Mouse (Mus musculus) spleen, postnatal 4 days (tissue): Measurements from ENCODE around the gene Zfp639.

ENCODE experiments used
- DNase-seq, 2 experiments: peaks; one replicate each; pipeline ENCODE4 v3.0.0; 2022; ENCODE audit warnings: low spot score in 2 of 2

Zfp639 gene

DNA sequence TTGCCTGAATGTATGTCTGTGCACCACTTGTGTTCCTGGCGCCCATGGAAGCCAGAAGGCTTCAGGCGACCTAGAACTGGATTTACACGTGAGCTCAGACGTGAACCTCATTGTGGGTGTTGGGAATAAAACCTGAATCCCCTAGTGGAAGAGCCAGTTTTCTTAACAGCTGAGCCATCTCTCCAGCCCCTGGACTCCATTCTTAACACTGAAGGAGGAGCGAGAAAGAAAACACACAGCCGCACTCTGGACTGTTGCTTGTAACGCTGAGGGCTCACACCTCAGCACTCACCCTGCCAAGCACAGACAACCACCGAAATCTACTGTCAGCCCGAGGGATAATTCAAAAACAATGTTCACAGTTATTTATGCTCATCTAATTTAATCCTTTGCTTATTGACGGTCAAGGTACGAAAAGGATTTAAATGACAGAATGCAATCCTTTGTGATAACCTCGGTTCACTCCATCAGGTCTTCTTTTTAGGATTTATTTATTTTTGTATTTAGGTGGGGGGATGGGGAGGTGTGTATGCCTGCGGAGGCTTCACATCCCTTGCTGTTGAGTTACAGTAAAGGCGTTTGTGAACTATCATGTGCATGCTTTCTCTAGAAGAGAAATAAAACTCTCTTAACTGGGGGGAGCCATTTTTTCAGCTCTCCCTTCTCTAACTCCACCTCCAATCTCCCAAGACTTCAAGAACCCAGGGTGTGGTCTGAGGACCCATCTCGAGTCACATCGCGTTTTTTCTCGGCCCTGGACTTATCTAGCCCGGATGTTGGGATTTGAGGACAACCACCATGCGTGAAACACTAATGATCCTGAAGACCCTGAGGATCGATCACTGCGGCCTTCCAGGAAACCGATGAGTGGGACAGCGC is at the start of gene Zfp639:
Zfp639 (plus strand) TSS at position 764 of the 879 bp plus-strand sequence.
- DNase-seq: no peak

DNA sequence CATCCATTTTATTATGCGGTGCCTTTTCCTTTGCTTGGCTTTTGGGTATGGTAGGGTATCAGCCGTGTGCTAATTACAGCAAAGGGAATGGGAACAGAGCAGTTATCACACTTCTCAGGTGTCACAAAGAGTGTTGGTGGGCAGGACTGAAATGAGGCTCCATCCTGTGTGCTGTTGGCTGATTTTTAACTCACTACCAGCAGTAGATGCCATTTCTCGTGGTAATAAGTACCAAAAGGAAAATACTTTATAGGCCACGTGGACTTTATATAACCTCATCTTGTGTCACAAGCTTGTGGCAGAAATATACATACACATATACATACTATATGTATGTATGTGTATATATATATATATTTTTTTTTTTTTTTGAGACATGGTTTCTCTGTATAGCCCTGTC is 42.7 kb upstream of the Zfp639 start:
- no peak for DNase-seq

DNA sequence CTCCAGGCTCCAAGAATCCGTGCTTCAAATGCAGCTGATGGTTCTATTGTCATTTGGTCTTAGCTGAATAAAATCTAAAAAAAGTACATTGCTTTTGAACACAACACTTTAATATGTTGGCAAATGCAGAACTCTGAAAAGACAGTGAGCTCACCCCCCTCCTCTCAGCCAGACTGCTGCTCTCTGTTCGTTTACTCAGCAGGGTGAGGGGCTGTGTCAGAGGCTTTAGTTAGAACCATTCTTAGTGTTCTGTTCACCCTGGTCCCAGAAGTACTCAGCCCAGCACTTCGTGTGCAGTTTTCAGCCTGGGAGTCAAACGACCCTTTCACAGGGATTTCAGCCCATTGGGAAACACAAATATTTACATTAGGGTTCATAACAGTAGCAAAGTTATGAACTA is 41.6 kb upstream of the Zfp639 start:
- DNase-seq: no peak

DNA sequence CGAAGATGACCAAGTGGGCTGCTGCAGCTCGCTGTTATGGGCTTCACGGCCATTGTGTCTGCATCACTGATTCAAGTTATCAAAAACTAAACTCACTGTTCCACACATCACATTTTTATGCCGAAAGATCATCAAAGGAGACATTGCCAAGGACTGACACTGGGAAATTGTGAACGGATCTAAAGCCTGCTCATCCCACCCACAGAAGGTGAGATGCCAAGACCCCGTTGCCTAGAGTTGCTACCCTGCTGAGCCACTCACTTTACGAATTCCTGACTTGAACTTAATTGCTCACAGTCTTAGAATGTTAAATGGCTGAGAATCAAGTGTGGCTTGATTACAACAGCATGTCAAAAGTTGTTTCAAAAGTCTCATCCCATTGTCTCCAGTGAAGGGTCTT is 39.6 kb upstream of the Zfp639 start:
- DNase-seq: no peak

DNA sequence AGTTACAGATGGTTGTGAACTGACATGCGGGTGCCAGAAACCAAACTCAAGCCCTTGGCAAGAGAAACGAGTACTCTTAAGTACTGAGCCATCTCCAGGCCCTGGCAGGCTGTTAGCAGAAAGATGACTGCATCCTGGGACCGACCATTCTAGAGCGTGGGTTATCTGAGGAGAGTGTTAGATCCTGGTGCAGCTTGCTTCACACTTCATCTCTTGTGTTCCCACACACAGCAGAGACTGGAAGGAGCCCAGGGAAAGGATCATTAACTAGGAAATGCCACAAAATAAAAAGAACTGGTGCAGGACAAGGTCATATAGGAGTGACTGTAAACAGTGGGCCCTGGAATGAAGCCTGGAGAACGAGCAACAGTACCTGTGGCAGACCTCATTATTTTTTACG is 39.0 kb upstream of the Zfp639 start:
- DNase-seq: no peak

DNA sequence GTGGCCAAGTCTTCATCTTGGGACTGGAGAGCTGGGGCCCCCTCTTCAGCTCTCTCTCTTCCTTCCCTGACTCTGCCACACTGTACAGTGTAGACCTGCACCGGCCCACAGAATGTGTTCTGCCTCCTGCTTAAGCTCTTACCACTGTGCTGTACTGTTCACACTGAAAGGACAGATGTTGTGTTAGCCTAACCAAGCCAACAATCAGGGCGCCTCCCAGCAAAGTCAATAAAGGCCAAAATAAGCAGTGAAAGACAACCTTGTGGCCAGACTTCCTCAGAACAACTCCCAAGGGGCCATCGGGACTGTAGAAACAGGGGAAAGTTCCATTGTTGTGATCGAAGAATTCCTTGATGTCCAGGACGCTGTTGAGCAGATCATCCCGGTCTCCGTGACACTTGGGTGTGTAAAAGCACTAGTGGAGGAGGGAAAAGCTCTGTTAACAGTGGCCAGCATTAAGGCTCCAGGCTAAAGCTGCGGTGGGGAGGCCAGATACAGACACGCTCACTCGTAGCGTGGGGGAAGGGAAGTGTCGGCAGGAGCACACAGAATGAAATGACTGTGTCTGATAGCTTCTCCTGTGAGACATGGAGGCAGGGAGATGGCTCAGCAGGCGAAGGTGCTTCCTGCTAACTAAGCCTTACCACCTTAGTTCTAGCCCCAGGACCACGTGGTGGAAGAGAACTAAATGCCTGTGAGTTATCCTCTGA is 37.7 kb upstream of the Zfp639 start:
- DNase-seq: no peak

DNA sequence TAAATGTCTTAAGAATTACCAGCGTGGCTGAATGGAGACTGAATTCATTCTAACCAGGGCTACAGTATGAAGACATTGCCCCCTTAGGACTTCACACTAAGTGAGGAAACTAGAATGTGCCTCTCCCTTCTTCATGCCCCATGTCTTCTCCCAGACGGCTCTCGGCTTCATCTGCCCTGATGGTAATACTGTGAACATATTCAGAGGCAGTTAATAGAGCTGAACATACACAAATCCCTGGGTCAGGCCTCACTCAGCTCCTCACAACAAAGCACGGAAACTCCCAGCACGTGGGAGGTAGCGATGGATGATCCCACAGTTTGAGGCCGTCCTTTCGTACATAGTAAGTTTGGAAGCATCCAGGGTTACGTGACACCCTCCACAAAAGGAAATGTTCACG is 36.9 kb upstream of the Zfp639 start:
- no peak for DNase-seq

DNA sequence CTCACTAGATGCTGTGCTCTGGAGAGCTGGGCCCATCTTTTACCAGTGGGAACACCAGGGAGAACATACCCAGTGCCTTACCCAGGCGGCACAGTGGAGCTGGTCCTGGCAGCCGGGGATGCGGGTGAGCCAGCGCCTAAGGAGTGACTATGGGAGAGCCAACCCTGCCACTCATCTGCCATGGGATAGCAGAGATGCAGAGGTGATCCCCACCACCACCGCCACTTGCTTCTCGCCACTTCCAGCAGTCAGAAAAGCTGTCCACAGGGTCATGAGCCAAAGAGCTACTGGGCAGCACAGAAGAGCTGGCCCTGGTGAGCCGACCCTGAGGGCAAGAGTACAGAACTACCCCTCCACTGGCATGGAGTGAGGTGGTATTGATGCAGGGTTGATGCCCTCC is 30.1 kb upstream of the Zfp639 start:
- no peak for DNase-seq

DNA sequence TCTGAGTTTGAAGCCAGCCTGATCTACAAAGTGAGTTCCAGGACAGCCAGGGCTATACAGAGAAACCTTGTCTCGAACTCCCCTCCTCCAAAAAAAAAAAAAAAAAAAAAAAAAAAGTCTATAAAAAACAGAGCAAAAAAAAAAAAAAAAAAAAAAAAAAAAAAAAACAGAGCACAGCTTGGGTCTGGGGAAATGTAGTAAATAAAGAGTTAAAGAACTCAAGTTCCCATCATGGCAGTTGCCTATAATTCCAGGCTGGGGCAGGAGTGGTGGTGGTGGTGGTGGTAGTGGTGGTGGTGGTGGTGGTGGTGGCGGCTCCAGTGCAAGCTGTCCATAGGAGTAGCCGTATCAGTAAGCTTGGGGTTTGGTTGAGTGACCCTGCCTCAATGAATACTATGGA is 27.0 kb upstream of the Zfp639 start:
- no peak for DNase-seq

DNA sequence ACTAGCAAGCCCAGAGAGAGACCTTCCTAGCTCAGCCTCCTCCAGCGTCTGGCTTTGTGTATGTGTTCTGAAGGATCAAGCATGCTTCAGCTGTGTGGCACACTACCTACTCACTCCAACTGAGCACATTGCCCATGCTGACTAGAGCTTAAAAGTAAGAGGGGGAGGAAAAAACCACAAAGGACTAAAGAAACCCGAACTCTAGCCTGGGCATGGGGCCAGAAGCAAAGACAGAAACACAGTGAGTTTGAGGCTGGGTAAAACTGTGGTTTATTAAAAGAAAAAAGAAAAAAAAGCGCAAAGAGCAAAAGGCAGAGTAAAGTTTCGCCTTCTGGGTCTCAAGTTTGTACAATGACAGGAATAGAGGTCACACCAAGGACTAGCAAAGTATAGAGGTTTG is 23.5 kb upstream of the Zfp639 start:
- DNase-seq: no peak

DNA sequence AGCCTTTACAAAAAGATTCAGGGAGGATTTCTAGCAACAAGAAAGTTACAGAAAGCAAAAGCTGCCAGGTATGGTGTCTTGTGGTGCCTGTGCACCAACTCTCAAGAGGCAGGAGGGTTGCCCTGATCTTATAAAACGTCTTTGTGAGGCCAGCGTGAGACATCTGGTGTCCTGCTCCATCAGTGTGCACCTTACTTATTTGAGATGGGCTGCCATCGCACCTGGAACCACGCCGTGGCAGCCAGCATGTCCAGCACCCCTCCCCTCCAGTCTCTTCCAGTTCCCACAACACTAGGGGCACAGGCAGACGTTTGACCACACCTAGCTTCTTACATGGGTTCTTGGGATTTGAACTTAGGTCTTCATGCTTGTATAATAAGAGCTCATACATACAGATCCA is 21.9 kb upstream of the Zfp639 start:
- DNase-seq: no peak

DNA sequence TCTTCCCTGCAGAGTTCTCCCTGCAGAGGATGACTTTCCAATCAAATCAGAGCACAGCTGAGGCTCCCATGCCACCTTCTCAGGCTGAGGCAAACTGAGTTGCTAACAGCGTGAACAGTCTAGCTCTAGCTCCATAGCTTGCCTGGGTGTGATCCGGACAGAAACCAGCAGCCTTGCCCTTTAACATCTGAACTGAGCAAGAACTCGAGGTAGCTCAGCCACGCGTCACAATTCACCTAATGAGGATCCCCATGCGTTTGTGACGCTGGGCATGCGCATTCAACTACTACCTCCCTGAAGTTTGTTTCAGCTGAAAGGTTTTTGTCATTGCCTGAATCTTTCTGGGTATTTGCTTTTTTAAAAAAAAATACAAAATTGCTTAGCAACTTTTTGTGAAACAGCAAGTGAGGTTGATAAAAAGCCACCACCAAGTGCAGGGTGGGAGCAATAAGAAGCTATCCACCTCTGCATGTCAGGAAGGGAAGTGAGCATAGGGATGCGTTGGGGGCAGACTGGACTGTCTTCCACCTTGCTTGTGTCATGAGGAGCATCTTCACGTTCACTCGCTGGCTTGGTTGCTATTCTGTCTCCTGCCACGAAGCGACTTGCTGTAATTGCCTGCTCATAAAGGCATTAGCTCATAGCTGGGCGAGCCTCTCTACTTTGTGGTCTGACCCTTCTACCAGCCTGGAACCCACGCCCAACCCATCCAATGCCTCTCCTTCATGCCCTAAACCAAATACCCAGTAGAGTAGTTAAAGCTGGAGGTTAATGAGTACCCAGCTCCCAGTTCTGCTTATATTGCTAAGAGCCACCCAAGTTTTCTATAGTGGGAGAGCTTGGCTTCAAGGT is 19.8 kb upstream of the Zfp639 start:
- DNase-seq: peak in 1 of 2 experiments; percentile 39

DNA sequence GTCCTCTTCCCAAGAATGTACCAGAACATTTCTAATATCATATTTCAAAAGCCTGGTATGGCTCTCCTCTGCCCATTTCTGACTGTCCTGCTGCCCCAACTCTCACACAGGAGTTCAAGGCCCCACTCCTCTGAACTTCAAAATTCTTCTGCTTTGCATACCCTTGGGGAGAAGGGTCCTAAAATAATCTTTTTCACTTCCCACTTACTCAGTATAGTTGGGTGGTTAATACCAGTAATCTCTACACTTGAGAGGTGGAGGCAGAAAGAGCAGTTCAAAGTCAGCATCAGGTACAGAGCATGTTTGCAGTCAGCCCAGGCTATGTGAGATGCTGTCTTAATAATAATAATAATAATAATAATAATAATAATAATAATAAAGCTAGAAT is 19.1 kb upstream of the Zfp639 start:
- DNase-seq: no peak

DNA sequence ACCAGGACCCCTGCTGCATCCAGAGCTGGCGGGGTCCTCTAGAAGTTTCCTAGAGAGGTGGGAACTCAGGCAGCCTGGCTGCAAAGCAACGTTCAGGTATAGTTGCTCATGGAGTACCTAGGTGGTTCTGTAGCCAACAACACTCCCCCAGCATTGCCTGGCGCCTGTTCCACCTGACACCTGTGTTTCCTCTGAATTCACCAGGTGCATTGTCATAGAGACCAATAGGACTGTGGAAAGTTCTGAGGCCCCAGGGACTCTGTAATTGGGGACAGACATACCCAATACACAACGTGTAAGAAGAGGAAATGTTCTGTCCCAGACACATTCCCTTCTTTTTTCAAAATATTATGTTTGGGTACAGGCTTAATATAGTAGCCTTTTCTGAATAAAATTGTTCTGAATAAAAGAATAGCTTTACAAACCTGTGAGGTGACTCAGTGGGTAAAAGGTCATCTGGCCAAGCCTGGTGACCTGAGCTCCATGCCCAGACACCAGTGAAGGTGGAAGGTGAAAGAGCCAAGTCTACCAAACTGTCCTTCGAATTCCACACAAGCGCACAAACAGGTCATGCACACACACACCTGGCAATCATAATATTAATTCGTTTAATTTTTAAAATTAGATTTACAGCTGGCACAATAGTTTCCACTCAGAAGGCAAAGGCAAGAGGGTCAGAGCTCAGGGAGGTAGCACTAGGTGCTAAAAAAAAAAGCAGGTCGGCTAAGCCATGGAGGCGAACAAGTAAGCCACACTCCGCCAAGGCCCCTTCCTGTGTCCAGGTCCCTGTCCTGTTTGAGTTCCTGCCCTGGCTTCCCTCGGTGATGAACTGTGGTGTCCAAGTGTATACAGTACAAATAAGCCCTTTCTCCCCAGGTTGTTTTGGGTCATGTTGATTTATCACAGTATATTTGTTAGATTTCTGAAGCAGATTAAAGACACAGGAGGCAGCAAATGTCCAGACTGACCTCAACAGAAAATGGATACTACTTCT is 17.7 kb upstream of the Zfp639 start, which contains the start of gene Kcnmb3:
Kcnmb3 (minus strand) TSS at position 135 of the 994 bp plus-strand sequence.
- no peak for DNase-seq

DNA sequence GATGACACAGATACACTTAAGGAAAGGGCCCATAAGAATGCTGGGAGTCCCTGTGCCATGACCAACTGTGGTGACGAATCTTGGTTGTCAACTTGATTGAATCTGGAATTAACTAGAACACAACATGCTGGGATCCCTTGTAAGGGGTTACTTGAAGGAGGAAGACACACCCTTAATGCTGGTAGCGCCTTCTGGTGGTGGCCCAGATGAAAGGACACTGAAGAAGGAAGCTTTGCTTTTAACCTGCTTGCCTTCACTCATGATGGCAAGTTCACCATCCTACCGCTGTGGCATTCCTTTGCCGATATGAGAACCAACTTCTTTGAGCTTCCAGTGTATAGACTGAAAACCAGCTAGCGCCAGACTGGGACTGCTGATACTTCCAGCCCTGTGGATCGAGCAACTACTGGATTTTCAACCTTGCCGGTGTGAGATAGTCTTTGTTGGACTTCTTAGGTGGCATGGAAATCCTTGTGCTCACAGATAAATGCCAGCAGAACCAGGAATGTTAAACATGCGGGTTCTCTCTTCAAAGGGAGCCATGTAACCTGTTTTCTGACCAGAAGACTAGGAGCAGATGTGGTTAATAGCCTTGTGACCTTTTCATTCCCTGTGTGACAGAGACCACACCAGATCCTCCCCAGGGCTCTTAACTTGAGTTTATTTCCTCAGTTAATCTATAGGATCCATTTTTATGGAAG is 15.5 kb upstream of the Zfp639 start:
- DNase-seq: no peak

DNA sequence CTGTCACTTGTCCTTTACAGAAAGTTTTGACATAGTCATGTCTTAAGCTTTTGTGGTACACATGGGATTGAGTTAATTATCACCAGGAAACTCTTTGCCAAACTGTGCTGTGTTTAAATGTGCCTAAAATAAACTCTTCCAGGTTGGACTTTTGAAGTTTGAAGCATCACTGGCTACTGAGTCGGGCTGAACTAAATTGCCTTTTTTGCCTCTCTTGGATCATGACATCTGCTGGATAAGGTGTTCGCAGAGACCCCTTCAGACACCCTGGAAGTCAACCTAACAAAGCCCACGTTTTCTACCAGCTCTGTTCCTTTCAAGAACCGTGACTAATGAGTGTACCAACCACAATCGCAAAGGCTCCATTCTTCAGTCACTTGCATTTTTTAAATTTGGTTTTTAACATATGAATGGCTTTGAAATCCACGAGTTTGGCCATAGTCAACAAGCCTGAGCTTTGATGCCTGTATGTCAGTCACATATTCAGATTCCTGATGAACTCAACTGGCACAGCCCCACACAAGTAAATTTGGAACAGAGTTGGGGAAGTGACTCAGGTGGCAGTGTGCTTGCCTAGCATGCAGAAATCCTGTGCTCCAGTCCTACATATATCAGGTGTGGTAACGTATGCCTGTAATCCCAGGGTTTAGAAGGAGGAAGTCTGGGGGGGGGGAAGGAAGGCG is 14.8 kb upstream of the Zfp639 start:
- no peak for DNase-seq

DNA sequence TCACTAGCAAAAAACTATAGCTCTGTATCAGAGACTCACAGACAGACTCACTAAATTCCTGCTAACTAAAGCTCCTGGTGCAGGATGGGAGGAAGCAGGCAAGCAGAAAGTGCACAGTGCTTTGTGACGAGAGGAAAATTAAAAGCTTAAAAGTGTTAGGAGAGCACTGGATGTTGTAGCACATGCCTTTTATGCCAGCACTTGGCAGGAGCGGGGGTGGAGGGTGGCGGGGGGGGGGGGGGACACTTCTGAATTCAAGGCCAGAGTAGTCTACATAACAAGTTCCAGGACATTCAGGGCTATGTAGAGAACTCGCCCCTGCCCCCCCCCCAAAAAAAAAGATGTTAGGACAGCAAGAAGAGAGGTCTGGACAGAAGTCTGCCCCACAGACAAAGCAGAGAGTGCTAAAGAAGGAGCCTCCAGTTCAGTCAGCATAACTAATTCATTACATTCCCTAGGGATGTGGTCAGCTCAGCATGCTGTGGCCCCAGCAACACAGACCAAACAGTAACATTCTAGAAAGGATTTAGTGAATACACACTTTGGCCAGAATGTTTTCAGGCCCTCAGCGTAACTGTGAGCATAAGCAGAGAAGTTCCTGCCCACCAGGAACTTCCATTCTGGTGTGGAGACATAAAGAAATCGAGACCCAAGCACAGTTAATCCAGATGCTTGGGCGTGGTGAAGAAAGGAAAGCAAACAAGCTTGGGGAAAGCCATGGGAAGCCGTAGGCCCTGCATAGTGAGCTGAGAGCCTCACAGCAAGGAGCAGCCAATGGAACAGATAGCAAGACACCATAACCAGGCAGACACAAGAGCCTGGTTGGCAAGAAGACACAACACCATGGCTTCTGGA is 14.0 kb upstream of the Zfp639 start:
- DNase-seq: no peak

DNA sequence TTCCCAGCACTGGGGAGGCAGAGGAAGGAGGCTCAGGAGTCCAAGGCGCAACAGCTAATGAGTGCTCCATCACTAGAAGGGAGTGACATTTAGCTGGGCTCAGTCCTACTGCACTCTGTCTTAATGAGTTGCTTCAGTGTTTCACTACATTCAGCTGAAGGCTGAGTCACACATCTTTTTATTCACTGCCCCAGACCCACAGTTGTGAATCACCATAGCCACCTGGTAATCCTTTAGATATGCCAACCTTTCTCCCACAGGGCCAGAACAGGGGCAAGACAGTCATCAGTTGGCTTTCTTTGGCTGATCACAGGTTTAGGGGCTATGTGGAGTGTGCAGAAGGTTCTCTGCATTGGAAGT is 13.4 kb upstream of the Zfp639 start:
- DNase-seq: no peak

DNA sequence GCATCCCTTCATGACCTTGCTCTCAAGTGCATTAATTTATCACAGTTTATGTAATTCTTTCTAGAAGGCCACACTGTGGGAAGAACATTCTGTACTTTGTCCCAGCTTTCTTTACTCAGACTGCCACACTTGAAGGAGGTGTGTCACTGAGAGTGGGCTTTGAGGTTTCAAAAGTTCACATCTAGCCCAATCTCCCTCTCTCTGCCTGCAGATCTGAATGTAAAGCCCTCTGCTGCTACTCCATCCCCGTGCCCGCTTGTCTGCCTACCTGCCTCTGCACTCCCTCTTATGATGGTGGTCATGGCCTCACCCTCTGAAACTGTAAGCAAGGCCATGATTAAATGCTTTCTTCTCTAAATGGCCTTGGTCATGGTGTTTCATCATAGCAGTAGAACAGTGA is 9.7 kb upstream of the Zfp639 start:
- DNase-seq: no peak
